Mouse (Mus musculus) thymus, adult 2 months (tissue): ENCODE measurements around the gene Zfp14.

ENCODE experiments used
- CTCF ChIP-seq: fragments of 200-500 bp; IDR thresholded peaks from 2 replicates; pipeline ENCODE4 v1.5.1; 2012; ENCODE audit warnings: mild to moderate bottlenecking, control low read depth, low read length, moderate library complexity, borderline replicate concordance; ENCODE audit not compliant: control insufficient read depth, poor library complexity, insufficient read depth; ENCODE audit errors: extremely low read depth
- POLR2A ChIP-seq: fragments of 200-500 bp; IDR thresholded peaks from 2 replicates; pipeline ENCODE4 v1.6.1; 2012; ENCODE audit warnings: mild to moderate bottlenecking, low read length, control low read depth, moderate library complexity; ENCODE audit not compliant: control insufficient read depth, poor library complexity, insufficient read depth; ENCODE audit errors: extremely low read depth

DNA sequence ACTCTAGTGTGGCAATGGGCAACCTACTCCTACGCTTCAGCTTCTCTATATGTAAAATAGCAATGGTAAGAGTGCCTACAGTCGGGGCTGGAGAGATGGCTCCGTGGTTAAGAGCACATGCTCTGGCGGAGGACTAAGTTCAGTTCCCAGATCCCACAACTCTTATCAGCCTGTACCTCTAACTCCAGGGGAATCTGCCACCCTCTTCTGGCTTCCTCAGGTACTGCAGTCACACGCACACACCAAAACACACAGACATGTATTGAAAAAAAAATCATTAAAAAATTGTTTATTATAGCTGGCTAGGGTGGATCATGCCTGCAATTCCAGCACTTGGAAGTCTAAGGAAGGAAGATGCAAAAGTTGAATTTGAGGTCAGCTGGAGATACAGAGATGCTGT is 11.3 kb upstream of the Zfp14 start:
- TF ChIP-seq CTCF (no peak), POLR2A (no peak)
